Mouse (Mus musculus) liver, embryonic 14.5 days (tissue): ENCODE data around the gene Erbb4. TPM values are rescaled to one million over a fixed set of nuclear protein-coding genes. Genes with fewer than 3 reads are reported as not detected.

Experiments used
- ATAC-seq: fragments of 200-750 bp; cut with Nextera tagmentation; 2 replicates; pipeline ENCODE4 v1.8.0; 2017; ENCODE audit warnings: moderate number of reproducible peaks, mild to moderate bottlenecking, moderate library complexity; ENCODE audit not compliant: insufficient read depth
- DNase-seq, 3 experiments: peaks; one replicate each; pipeline ENCODE4 v3.0.0-alpha.2; 2012 to 2013; ENCODE audit warnings: low read depth in 3 of 3, low spot score in 3 of 3
- H3K27ac ChIP-seq: fragments of 300-500 bp; sonication (generic); 2 replicates; pipeline ENCODE4 v1.5.1; 2014; ENCODE audit warnings: moderate library complexity, mild to moderate bottlenecking, control low read depth, inconsistent platforms
- H3K27me3 ChIP-seq: fragments of 300-500 bp; sonication (generic); 2 replicates; pipeline ENCODE4 v1.6.1; 2014; ENCODE audit warnings: mild to moderate bottlenecking, low read length, moderate library complexity; ENCODE audit not compliant: control insufficient read depth, insufficient read depth
- H3K36me3 ChIP-seq: fragments of 300-500 bp; sonication (generic); replicated peaks from 2 replicates; pipeline ENCODE4 v1.6.1; 2014; ENCODE audit warnings: low read depth; ENCODE audit not compliant: control insufficient read depth, insufficient read depth
- H3K4me1 ChIP-seq, 2 experiments: fragments of 200-500 bp in 1 of 2; fragments of 300-500 bp in 1 of 2; sonication (generic) in 1 of 2; replicated peaks; 2 replicates each; pipeline ENCODE4 v1.6.1; 2012 to 2014; ENCODE audit warnings: antibody characterized with exemption in 1 of 2, inconsistent platforms in 1 of 2, low read length in 1 of 2; ENCODE audit not compliant: control insufficient read depth in 2 of 2, insufficient read depth in 2 of 2
- H3K4me2 ChIP-seq: fragments of 300-500 bp; sonication (generic); 2 replicates; pipeline ENCODE4 v1.6.1; 2014; ENCODE audit warnings: low read depth, mild to moderate bottlenecking, control low read depth, moderate library complexity
- H3K4me3 ChIP-seq, 2 experiments: fragments of 200-500 bp in 1 of 2; fragments of 300-500 bp in 1 of 2; sonication (generic) in 1 of 2; 2 replicates each; pipeline ENCODE4 v1.5.1; 2012 to 2014; ENCODE audit warnings: low read depth in 2 of 2, low read length in 2 of 2, mild to moderate bottlenecking in 2 of 2, control low read depth in 1 of 2, inconsistent platforms in 1 of 2, moderate library complexity in 1 of 2; ENCODE audit not compliant: insufficient read depth in 1 of 2
- H3K9ac ChIP-seq: fragments of 300-500 bp; sonication (generic); replicated peaks from 2 replicates; pipeline ENCODE4 v1.6.1; 2014; ENCODE audit warnings: mild to moderate bottlenecking, control low read depth, moderate library complexity
- H3K9me3 ChIP-seq: fragments of 300-500 bp; sonication (generic); 2 replicates; pipeline ENCODE4 v1.6.1; 2016; ENCODE audit warnings: low read length, mixed read lengths; ENCODE audit not compliant: control insufficient read depth
- CTCF ChIP-seq: IDR thresholded peaks from 2 replicates; pipeline ENCODE4 v1.5.1; 2016; ENCODE audit warnings: antibody characterized with exemption, low read depth, control low read depth
- EP300 ChIP-seq: IDR thresholded peaks from 2 replicates; pipeline ENCODE4 v1.6.1; 2016; ENCODE audit warnings: antibody characterized with exemption, low read depth
- WGBS: fragments of 180-500 bp; shearing (Covaris S2); extraction: QIAGEN DNeasy Blood & Tissue Kit; methylation state at CpG from one replicate; pipeline ENCODE4 v1.1.7; 2014; ENCODE audit not compliant: insufficient replicate concordance; 5-methylcytosine and 5-hydroxymethylcytosine counted together
- polyA plus RNA-seq, 2 experiments: library from polyadenylated mRNA; depleted of rRNA in 1 of 2; stranded (reverse) in 1 of 2; unstranded in 1 of 2; fragments of >200 nt; fragmentation: Nextera tagmentation in 1 of 2; extraction: Ambion mirVana in 1 of 2; gene quantifications; 2 replicates each; pipeline versions ENCODE4 v1.2.1 to v1.2.3; 2012 to 2014

Erbb4 gene
- polyA plus RNA-seq, 2 experiments, result under 0.01 TPM; not detected in 1

GRCm38 (mm10) chr1:69093052-69093451, 14.8 kb downstream of the Erbb4 start:
- DNase-seq, result no peak
- no peak overlapping the region for H3K4me2 ChIP-seq
- H3K27me3 ChIP-seq, result no peaks in the 10 kb centered on the region
- H3K27ac ChIP-seq, result no peak overlapping the region
- ATAC-seq, result no peak
- H3K4me1 ChIP-seq, result no peaks in the 10 kb centered on the region
- WGBS, result 34% methylated on average over 3 of the region's 3 CpGs
- no peak overlapping the region for H3K9ac ChIP-seq
- no peak overlapping the region for H3K4me3 ChIP-seq
- H3K9me3 ChIP-seq, result no peaks in the 10 kb centered on the region
- no peak for TF ChIP-seq EP300
- no peak for TF ChIP-seq CTCF
- no peaks in the 10 kb centered on the region for H3K36me3 ChIP-seq

- H3K27ac ChIP-seq, result no peak overlapping the region
- H3K9me3 ChIP-seq, result no peaks in the 10 kb centered on the region
- H3K27me3 ChIP-seq, result no peaks in the 10 kb centered on the region
- DNase-seq (no peak), ATAC-seq (no peak)
- no peak overlapping the region for H3K9ac ChIP-seq
- no peaks in the 10 kb centered on the region for H3K4me1 ChIP-seq
- WGBS, result 67% methylated on average over 1 of the region's 1 CpGs
- no peak for TF ChIP-seq EP300
- no peak for TF ChIP-seq CTCF
- H3K36me3 ChIP-seq, result no peaks in the 10 kb centered on the region
- H3K4me2 ChIP-seq, result no peak overlapping the region
- no peak overlapping the region for H3K4me3 ChIP-seq
Observed at GRCm38 (mm10) chr1:69089331-69089730, 18.5 kb downstream of the Erbb4 start.

GRCm38 (mm10) chr1:69085753-69086152, 22.1 kb downstream of the Erbb4 start:
- no peaks in the 10 kb centered on the region for H3K4me1 ChIP-seq
- no peak overlapping the region for H3K4me3 ChIP-seq
- no peaks in the 10 kb centered on the region for H3K9me3 ChIP-seq
- 52% methylated on average over 6 of the region's 6 CpGs for WGBS
- ATAC-seq (no peak), DNase-seq (no peak)
- H3K4me2 ChIP-seq, result no peak overlapping the region
- no peaks in the 10 kb centered on the region for H3K27me3 ChIP-seq
- no peak overlapping the region for H3K27ac ChIP-seq
- no peak for TF ChIP-seq CTCF
- TF ChIP-seq EP300, result no peak
- no peaks in the 10 kb centered on the region for H3K36me3 ChIP-seq
- no peak overlapping the region for H3K9ac ChIP-seq

GRCm38 (mm10) chr1:69048918-69049317, 58.9 kb downstream of the Erbb4 start:
- H3K9ac ChIP-seq, result no peak overlapping the region
- 67% methylated on average over 4 of the region's 4 CpGs for WGBS
- no peak overlapping the region for H3K27ac ChIP-seq
- H3K4me1 ChIP-seq, result no peaks in the 10 kb centered on the region
- H3K9me3 ChIP-seq, result no peaks in the 10 kb centered on the region
- H3K4me2 ChIP-seq, result no peak overlapping the region
- no peak overlapping the region for H3K4me3 ChIP-seq
- ATAC-seq (no peak), DNase-seq (no peak)
- H3K36me3 ChIP-seq, result no peaks in the 10 kb centered on the region
- no peaks in the 10 kb centered on the region for H3K27me3 ChIP-seq
- no peak for TF ChIP-seq CTCF

- H3K4me1 ChIP-seq, result no peaks in the 10 kb centered on the region
- H3K27ac ChIP-seq, result no peak overlapping the region
- ATAC-seq (no peak), DNase-seq (no peak)
- H3K36me3 ChIP-seq, result no peaks in the 10 kb centered on the region
- H3K27me3 ChIP-seq, result no peaks in the 10 kb centered on the region
- no peak overlapping the region for H3K9ac ChIP-seq
- TF ChIP-seq EP300, result no peak
- TF ChIP-seq CTCF, result no peak
- no peaks in the 10 kb centered on the region for H3K9me3 ChIP-seq
- H3K4me3 ChIP-seq, result no peak overlapping the region
- no peak overlapping the region for H3K4me2 ChIP-seq
- 63% methylated on average over 11 of the region's 11 CpGs for WGBS
Observed at GRCm38 (mm10) chr1:69046228-69046978, 61.5 kb downstream of the Erbb4 start.
